Mouse (Mus musculus): ENCODE measurements around the gene Pth1r.

GRCm38 (mm10) chr9:110722060-110722459, 24.9 kb downstream of the Pth1r start:
- TF ChIP-seq POLR2A (IDR thresholded peaks at IDR 0.05; ENCODE audit: borderline replicate concordance, extremely low read depth, insufficient read depth, insufficient read length, poor library complexity, severe bottlenecking) (no peak), CTCF (IDR thresholded peaks at IDR 0.05; ENCODE audit: borderline replicate concordance, extremely low read depth, insufficient read depth, insufficient read length) (no peak)

Data from brain, embryonic 14.5 days (tissue).